Mouse (Mus musculus) limb, embryonic 15.5 days (tissue): Measurements from ENCODE around the gene Slc7a10. TPM values are rescaled to one million over a fixed set of nuclear protein-coding genes. Genes with fewer than 3 reads are reported as not detected.
A peak's percentile ranks its signal among the peaks of the same experiment; 100 is the strongest.

Source experiments
- ATAC-seq: fragments of 200-750 bp; cut with Nextera tagmentation; 2 replicates; pipeline ENCODE4 v1.8.0; 2017; ENCODE audit warnings: low read depth, moderate TSS enrichment; ENCODE audit not compliant: insufficient number of reproducible peaks, low FRiP score, low TSS enrichment
- H3K27ac ChIP-seq: fragments of 300-500 bp; sonication (generic); 2 replicates; pipeline ENCODE4 v1.5.1; 2015; ENCODE audit warnings: moderate library complexity, mild to moderate bottlenecking, inconsistent platforms
- H3K27me3 ChIP-seq: fragments of 300-500 bp; sonication (generic); 2 replicates; pipeline ENCODE4 v1.6.1; 2015; ENCODE audit warnings: inconsistent platforms
- H3K36me3 ChIP-seq: fragments of 300-500 bp; sonication (generic); 2 replicates; pipeline ENCODE4 v1.6.1; 2015; ENCODE audit warnings: inconsistent platforms
- H3K4me1 ChIP-seq: fragments of 300-500 bp; sonication (generic); 2 replicates; pipeline ENCODE4 v1.6.1; 2015; ENCODE audit warnings: inconsistent platforms
- H3K4me2 ChIP-seq: fragments of 300-500 bp; sonication (generic); 2 replicates; pipeline ENCODE4 v1.6.1; 2015; ENCODE audit warnings: mild to moderate bottlenecking, inconsistent platforms
- H3K4me3 ChIP-seq: fragments of 300-500 bp; sonication (generic); 2 replicates; pipeline ENCODE4 v1.5.1; 2015; ENCODE audit warnings: mild to moderate bottlenecking, inconsistent platforms
- H3K9ac ChIP-seq: fragments of 300-500 bp; sonication (generic); 2 replicates; pipeline ENCODE4 v1.6.1; 2015; ENCODE audit warnings: inconsistent platforms
- H3K9me3 ChIP-seq: fragments of 300-500 bp; sonication (generic); 2 replicates; pipeline ENCODE4 v1.6.1; 2016; ENCODE audit warnings: inconsistent platforms
- WGBS: fragments of 180-500 bp; shearing (Covaris S2); methylation state at CpG from one replicate; pipeline ENCODE4 v1.1.7; 2015; 5-methylcytosine and 5-hydroxymethylcytosine counted together
- polyA plus RNA-seq: library from polyadenylated mRNA; unstranded; fragments of >200 nt; fragmentation: Nextera tagmentation; extraction: Ambion mirVana; gene quantifications from 2 replicates; pipeline ENCODE4 v1.2.1, GENCODE M21; 2015

The Slc7a10 gene
- 6.7 and 8.6 TPM in 2 replicates for polyA plus RNA-seq

GRCm38 (mm10) chr7:35185889-35186569 lies at the start of gene Slc7a10:
Gene Slc7a10 (plus strand): TSS chr7:35186385.
- peak within 1 kb of the TSS; percentile 42 for H3K4me3 ChIP-seq
- 2% methylated on average over 39 of the region's 43 CpGs for WGBS
- H3K9ac ChIP-seq = peak within 1 kb of the TSS; percentile 41
- no peaks in the 10 kb centered on the region for H3K36me3 ChIP-seq
- no peak within 1 kb of the TSS for H3K27ac ChIP-seq
- H3K27me3 ChIP-seq = peaks cover 61% of the 10 kb centered on the region
- H3K4me1 ChIP-seq = peaks cover 19% of the 10 kb centered on the region
- no peak for ATAC-seq
- H3K4me2 ChIP-seq = peak within 1 kb of the TSS; percentile 85
- 0 out of 2 replicates have a peak, but pooled peaks cover 4% of the 10 kb centered on the region for H3K9me3 ChIP-seq

DNA sequence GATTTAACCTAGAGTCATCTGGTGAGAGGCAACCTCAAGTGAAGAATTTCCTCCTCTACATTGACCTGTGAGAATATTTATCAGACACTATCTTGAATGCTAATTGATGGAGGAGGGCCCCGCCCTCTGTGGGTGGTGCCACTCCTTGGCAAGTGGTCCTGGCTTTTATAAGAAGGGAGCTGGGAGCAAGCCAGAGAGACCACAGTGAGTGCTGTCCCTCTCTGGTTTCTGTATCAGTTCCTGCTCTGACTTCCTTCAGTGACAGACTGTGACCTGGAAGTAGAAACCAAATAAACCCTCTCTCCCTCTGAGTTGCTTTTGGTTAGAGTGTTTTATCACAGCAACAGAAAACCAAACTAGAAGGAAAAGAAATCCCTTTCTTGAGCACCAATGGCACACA lies 48.7 kb upstream of the Slc7a10 start:
- WGBS = 88% methylated on average over 1 of the region's 1 CpGs
- no peaks in the 10 kb centered on the region for H3K27me3 ChIP-seq

DNA sequence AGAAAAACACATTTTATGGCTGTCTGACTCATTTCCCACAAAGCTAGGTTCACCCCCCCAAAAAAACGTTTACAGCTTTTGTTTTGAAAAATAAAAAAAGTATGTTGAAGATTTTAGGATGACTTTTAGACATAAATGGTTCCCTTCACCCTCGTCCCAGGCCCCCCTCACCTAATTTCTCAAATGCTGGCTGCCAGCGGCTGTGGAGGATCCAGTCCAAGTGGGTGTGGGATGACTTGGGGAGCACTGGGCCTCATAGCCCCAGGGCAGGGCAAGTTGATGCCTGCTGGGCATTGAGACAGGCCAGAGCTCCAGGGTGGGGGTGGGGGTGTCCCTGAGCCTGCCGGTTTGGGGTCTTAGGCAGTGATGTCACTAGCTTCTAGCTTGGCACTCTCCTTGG lies 47.7 kb upstream of the Slc7a10 start:
- no peaks in the 10 kb centered on the region for H3K27me3 ChIP-seq
- 50% methylated on average over 4 of the region's 4 CpGs for WGBS
- no peak for ATAC-seq
- H3K9ac ChIP-seq = no peak overlapping the region
- no peak overlapping the region for H3K27ac ChIP-seq
- H3K4me3 ChIP-seq = no peak overlapping the region
- no peaks in the 10 kb centered on the region for H3K36me3 ChIP-seq
- H3K4me1 ChIP-seq = peaks cover 21% of the 10 kb centered on the region
- H3K9me3 ChIP-seq = no peaks in the 10 kb centered on the region
- H3K4me2 ChIP-seq = no peak overlapping the region

More for the DNA sequence above, 48.7 kb upstream of the Slc7a10 start:
- no peaks in the 10 kb centered on the region for H3K36me3 ChIP-seq
- H3K4me3 ChIP-seq = no peak overlapping the region
- peaks cover 19% of the 10 kb centered on the region for H3K4me1 ChIP-seq
- no peak for ATAC-seq
- H3K4me2 ChIP-seq = no peak overlapping the region
- H3K27ac ChIP-seq = no peak overlapping the region
- no peaks in the 10 kb centered on the region for H3K9me3 ChIP-seq
- no peak overlapping the region for H3K9ac ChIP-seq

DNA sequence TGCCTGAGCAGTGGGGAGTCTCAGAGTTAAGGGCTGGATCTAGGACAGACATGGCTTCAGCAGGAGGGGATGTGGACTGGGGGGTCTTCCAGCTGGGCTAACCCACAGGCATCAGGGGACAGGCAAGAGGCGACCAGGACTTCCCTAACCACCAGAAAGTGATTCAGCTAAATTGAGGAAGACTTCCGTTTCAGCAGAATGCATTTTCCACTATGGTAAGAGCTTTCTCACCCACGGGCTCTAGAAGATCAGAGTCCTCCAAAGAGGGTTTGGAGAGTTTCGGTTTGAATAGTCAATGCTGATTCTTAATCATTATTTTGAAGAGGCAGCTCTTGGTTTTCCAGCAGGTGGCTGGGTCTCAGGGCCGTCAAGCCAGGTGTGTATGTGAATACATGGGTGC lies 46.3 kb upstream of the Slc7a10 start:
- Histone ChIP-seq H3K9me3 (no peaks in the 10 kb centered on the region), H3K27me3 (no peaks in the 10 kb centered on the region), H3K9ac (no peak overlapping the region), H3K36me3 (no peaks in the 10 kb centered on the region), H3K4me3 (no peak overlapping the region), H3K27ac (peak overlapping the region; percentile 38; the same call in 1 of the 2 replicates), H3K4me1 (peaks cover 18% of the 10 kb centered on the region), H3K4me2 (no peak overlapping the region)
- no peak for ATAC-seq
- 90% methylated on average over 5 of the region's 5 CpGs for WGBS

- H3K4me2 ChIP-seq = no peak overlapping the region
- H3K9me3 ChIP-seq = no peaks in the 10 kb centered on the region
- 34% methylated on average over 5 of the region's 5 CpGs for WGBS
- peak overlapping the region; percentile 38; the same call in 1 of the 2 replicates for H3K27ac ChIP-seq
- ATAC-seq = no peak
- H3K36me3 ChIP-seq = no peaks in the 10 kb centered on the region
- H3K4me3 ChIP-seq = no peak overlapping the region
- no peak overlapping the region for H3K9ac ChIP-seq
- H3K27me3 ChIP-seq = no peaks in the 10 kb centered on the region
- H3K4me1 ChIP-seq = peaks cover 28% of the 10 kb centered on the region
These were observed 44.7 kb upstream of the Slc7a10 start for GRCm38 (mm10) chr7:35141519-35141918.

DNA sequence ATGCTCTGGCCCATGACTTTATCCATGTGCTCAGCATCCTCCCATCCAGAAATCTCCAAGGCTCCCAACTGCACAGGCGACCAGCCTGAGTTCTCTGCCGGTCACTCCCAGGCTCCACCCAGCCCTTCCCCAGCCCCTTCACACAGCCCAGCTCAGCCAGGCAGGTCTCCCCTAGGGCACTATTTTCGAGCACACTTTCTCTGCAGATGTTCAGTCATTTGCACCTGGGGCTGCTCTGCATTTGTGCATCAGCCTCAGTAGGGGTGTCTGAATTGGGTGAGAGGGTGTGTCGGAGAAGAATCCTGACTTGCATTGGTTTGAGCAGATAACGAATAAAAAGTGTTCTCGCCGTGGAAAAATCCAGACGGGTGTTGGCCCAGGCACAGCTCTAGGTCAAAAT lies 43.7 kb upstream of the Slc7a10 start:
- no peak for ATAC-seq
- no peak overlapping the region for H3K4me2 ChIP-seq
- H3K27ac ChIP-seq = no peak overlapping the region
- WGBS = 54% methylated on average over 8 of the region's 8 CpGs
- H3K27me3 ChIP-seq = no peaks in the 10 kb centered on the region; the same call in 1 of the 2 replicates
- no peaks in the 10 kb centered on the region for H3K9me3 ChIP-seq
- peaks cover 28% of the 10 kb centered on the region for H3K4me1 ChIP-seq
- H3K4me3 ChIP-seq = no peak overlapping the region
- H3K36me3 ChIP-seq = no peaks in the 10 kb centered on the region
- no peak overlapping the region for H3K9ac ChIP-seq

GRCm38 (mm10) chr7:35143864-35144618 lies 42.1 kb upstream of the Slc7a10 start:
- no peaks in the 10 kb centered on the region; the same call in 1 of the 2 replicates for H3K27me3 ChIP-seq
- WGBS = 60% methylated on average over 6 of the region's 6 CpGs
- no peaks in the 10 kb centered on the region for H3K9me3 ChIP-seq
- H3K36me3 ChIP-seq = no peaks in the 10 kb centered on the region
- no peak overlapping the region for H3K4me3 ChIP-seq
- no peak overlapping the region for H3K4me2 ChIP-seq
- no peak overlapping the region for H3K9ac ChIP-seq
- no peak for ATAC-seq
- peaks cover 27% of the 10 kb centered on the region for H3K4me1 ChIP-seq
- H3K27ac ChIP-seq = no peak overlapping the region

DNA sequence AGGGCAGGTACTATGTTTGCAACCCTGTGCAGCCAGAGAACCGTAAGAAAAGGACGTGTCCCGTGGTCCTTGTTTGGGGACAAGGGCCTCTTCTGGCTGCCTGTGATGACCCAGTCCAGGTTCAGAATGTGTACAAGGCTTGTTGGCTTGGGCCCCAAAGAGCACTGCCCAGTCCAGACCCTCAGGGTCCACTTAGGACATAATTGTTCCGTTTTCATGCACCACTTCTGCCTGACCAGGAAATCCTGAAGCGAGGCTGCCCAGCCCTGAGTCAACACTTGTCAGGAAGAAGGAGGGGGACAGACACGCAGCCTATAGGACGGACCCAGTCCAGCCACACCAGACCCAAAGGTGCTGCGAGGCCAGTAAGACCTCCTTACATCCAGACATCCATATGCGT lies 41.1 kb upstream of the Slc7a10 start:
- H3K9ac ChIP-seq = no peak overlapping the region
- ATAC-seq = no peak
- H3K4me1 ChIP-seq = peaks cover 36% of the 10 kb centered on the region
- no peak overlapping the region for H3K27ac ChIP-seq
- no peaks in the 10 kb centered on the region for H3K36me3 ChIP-seq
- H3K4me3 ChIP-seq = no peak overlapping the region
- H3K4me2 ChIP-seq = no peak overlapping the region
- WGBS = 75% methylated on average over 9 of the region's 9 CpGs
- no peaks in the 10 kb centered on the region for H3K9me3 ChIP-seq
- H3K27me3 ChIP-seq = no peaks in the 10 kb centered on the region; the same call in 1 of the 2 replicates

DNA sequence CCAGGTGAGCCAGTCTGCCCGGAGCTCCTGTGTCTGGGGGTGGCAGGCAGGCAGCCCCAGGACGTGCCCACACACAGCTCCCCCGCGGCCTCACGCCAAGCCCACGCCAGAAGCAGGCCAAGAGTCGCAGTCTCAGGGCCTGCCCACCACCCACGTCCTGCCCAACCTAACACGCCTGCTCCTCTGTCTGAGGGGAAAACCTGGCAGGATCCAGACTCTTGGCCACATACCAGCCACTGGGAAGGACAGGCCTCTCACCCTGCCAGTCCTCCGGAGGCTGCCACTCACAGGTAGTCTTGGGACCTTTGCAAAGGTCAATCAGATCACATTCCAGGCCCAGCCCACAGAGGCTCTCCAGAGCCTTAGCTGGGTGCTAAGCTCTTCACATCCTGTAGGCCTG lies 39.9 kb upstream of the Slc7a10 start:
- H3K4me1 ChIP-seq = peaks cover 31% of the 10 kb centered on the region
- no peak overlapping the region for H3K4me3 ChIP-seq
- no peak overlapping the region for H3K9ac ChIP-seq
- ATAC-seq = peak; percentile 32; the same call in 1 of the 2 replicates
- H3K9me3 ChIP-seq = no peaks in the 10 kb centered on the region
- no peaks in the 10 kb centered on the region for H3K36me3 ChIP-seq
- H3K4me2 ChIP-seq = no peak overlapping the region
- 67% methylated on average over 10 of the region's 10 CpGs for WGBS
- no peaks in the 10 kb centered on the region; the same call in 1 of the 2 replicates for H3K27me3 ChIP-seq
- H3K27ac ChIP-seq = no peak overlapping the region

- peaks cover 22% of the 10 kb centered on the region for H3K4me1 ChIP-seq
- WGBS = 41% methylated on average over 15 of the region's 15 CpGs
- ATAC-seq = no peak
- no peaks in the 10 kb centered on the region; the same call in 1 of the 2 replicates for H3K27me3 ChIP-seq
- no peaks in the 10 kb centered on the region for H3K36me3 ChIP-seq
- no peak overlapping the region for H3K4me2 ChIP-seq
- no peak overlapping the region for H3K9ac ChIP-seq
- H3K4me3 ChIP-seq = no peak overlapping the region
- H3K9me3 ChIP-seq = no peaks in the 10 kb centered on the region
- H3K27ac ChIP-seq = 0 out of 2 replicates have a peak overlapping the region, but pooled peaks have one; percentile 22
These were observed 36.4 kb upstream of the Slc7a10 start for GRCm38 (mm10) chr7:35149616-35150433.

DNA sequence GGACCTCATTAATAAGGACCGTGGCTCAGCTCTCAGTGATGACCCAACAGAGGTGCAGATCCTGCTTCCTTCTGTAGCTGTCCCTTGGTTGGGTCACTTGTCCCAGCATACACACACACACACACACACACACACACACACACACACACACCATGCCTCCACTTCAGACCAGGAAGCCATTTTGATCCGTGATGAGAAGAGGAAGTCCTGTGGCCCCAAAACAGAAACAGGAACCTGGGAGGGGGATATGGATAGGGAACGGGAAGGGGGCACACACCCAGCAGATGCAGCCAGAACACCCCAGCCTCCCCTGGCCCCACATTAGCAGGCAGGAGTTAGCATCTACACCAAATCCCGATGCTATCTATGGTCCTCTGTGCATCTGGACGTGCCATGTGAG lies 35.3 kb upstream of the Slc7a10 start:
- no peaks in the 10 kb centered on the region for H3K36me3 ChIP-seq
- no peak overlapping the region for H3K27ac ChIP-seq
- peaks cover 16% of the 10 kb centered on the region for H3K4me1 ChIP-seq
- ATAC-seq = no peak
- no peak overlapping the region for H3K9ac ChIP-seq
- no peaks in the 10 kb centered on the region; the same call in 1 of the 2 replicates for H3K27me3 ChIP-seq
- no peak overlapping the region for H3K4me2 ChIP-seq
- WGBS = 72% methylated on average over 5 of the region's 5 CpGs
- H3K9me3 ChIP-seq = no peaks in the 10 kb centered on the region
- H3K4me3 ChIP-seq = no peak overlapping the region
